Mouse (Mus musculus) MEL (cell line): ENCODE data around the gene Arl2bp.

Experiments used
- CTCF ChIP-seq, 3 experiments: IDR thresholded peaks in 2 of 3; conservative IDR thresholded peaks in 1 of 3; 2 replicates each; pipeline ENCODE4 v1.5.1; 2011 to 2012; ENCODE audit warnings: low read length in 3 of 3, low read depth in 2 of 3, mild to moderate bottlenecking in 2 of 3, improper control_type of control experiment in 1 of 3, inconsistent platforms in 1 of 3, mixed read lengths in 1 of 3, moderate library complexity in 1 of 3; ENCODE audit not compliant: control insufficient read depth in 1 of 3, insufficient read depth in 1 of 3, poor library complexity in 1 of 3, severe bottlenecking in 1 of 3
- HCFC1 ChIP-seq: IDR thresholded peaks from 2 replicates; pipeline ENCODE4 v1.6.1; 2012; ENCODE audit warnings: low read depth, mild to moderate bottlenecking, inconsistent platforms, low read length, improper control_type of control experiment, moderate library complexity
- NELFE ChIP-seq: IDR thresholded peaks from 2 replicates; pipeline ENCODE4 v1.6.1; 2011; ENCODE audit warnings: low read depth, low read length, improper control_type of control experiment
- SMC3 ChIP-seq: IDR thresholded peaks from 2 replicates; pipeline ENCODE4 v1.6.1; 2011; ENCODE audit warnings: low read depth, low read length, improper control_type of control experiment
- USF2 ChIP-seq, 2 experiments: IDR thresholded peaks; 2 replicates each; pipeline ENCODE4 v1.6.1; 2011 to 2012; ENCODE audit warnings: improper control_type of control experiment in 2 of 2, low read length in 2 of 2, borderline replicate concordance in 1 of 2, inconsistent platforms in 1 of 2, low read depth in 1 of 2, mild to moderate bottlenecking in 1 of 2; ENCODE audit not compliant: insufficient read depth in 1 of 2

DNA sequence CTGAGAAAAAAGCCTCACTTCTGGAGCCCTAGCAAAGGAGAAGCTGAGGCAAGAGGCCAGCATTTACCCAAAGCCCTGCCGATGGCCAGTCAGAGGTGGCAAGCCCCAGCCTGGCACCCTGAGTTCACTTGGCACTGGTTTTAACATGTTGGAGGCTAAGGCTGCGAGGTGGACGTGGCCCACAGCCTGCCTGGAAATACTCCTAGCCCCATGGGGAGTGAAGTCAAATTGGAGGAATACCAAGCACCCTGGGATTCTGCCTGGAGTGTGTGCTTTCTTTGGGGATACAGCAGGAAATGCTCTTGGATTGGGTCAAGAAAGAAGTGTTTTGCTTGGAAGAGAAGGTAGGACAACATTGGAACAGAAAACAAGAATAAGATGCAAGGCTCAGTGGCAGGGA lies 49.5 kb downstream of the Arl2bp start:
- no peak for TF ChIP-seq CTCF (IDR thresholded peaks at IDR 0.05 in 2 of 3, conservative IDR thresholded peaks at IDR 0.05 in 1 of 3; ENCODE audit: control insufficient read depth in 1 of 3, insufficient read depth in 1 of 3, low read depth in 2 of 3, low read length in 3 of 3, poor library complexity in 1 of 3, severe bottlenecking in 1 of 3)
- TF ChIP-seq SMC3 = no peak
- TF ChIP-seq HCFC1 = no peak
- TF ChIP-seq NELFE = no peak
- no peak for TF ChIP-seq USF2 (IDR thresholded peaks at IDR 0.05; ENCODE audit: borderline replicate concordance in 1 of 2, insufficient read depth in 1 of 2, low read depth in 1 of 2, low read length in 2 of 2)
